Mouse (Mus musculus) right cerebral cortex, adult 18-20 months (tissue): ENCODE measurements around the gene Wipi2.

Source experiments
- DNase-seq: peaks from one replicate; pipeline ENCODE4 v3.0.0; 2022; ENCODE audit warnings: mixed read lengths

The Wipi2 gene

GRCm38 (mm10) chr5:142637823-142638222 lies 10.3 kb downstream of the Wipi2 start:
- DNase-seq = no peak

GRCm38 (mm10) chr5:142640088-142640487 lies 12.6 kb downstream of the Wipi2 start:
- DNase-seq = no peak

GRCm38 (mm10) chr5:142641331-142642051 lies 14.0 kb downstream of the Wipi2 start:
- DNase-seq = no peak

- no peak for DNase-seq
These were observed 20.7 kb downstream of the Wipi2 start for GRCm38 (mm10) chr5:142648162-142648561.

- no peak for DNase-seq
These were observed 22.1 kb downstream of the Wipi2 start for GRCm38 (mm10) chr5:142649460-142650050.

GRCm38 (mm10) chr5:142650390-142650789 lies 22.9 kb downstream of the Wipi2 start:
- no peak for DNase-seq

GRCm38 (mm10) chr5:142650794-142651497 lies 23.4 kb downstream of the Wipi2 start:
- no peak for DNase-seq

GRCm38 (mm10) chr5:142652266-142652665 lies 24.8 kb downstream of the Wipi2 start:
- no peak for DNase-seq

GRCm38 (mm10) chr5:142660656-142661434 lies 33.3 kb downstream of the Wipi2 start:
- DNase-seq = no peak

- DNase-seq = no peak
These were observed 40.4 kb downstream of the Wipi2 start for GRCm38 (mm10) chr5:142667921-142668320.

GRCm38 (mm10) chr5:142668556-142669263 lies 41.2 kb downstream of the Wipi2 start:
- no peak for DNase-seq

- peak; percentile 39 for DNase-seq
These were observed 42.2 kb downstream of the Wipi2 start for GRCm38 (mm10) chr5:142669726-142670125.

GRCm38 (mm10) chr5:142673082-142673481 lies 45.6 kb downstream of the Wipi2 start:
- no peak for DNase-seq

- no peak for DNase-seq
These were observed 50.7 kb downstream of the Wipi2 start for GRCm38 (mm10) chr5:142678141-142678571.

GRCm38 (mm10) chr5:142679065-142679464 lies 51.6 kb downstream of the Wipi2 start:
- DNase-seq = no peak

GRCm38 (mm10) chr5:142681911-142682310 lies 54.4 kb downstream of the Wipi2 start:
- DNase-seq = no peak

- DNase-seq = peak; percentile 29
These were observed 55.0 kb downstream of the Wipi2 start for GRCm38 (mm10) chr5:142682529-142682928.

GRCm38 (mm10) chr5:142688866-142689265 lies 61.4 kb downstream of the Wipi2 start:
- no peak for DNase-seq

GRCm38 (mm10) chr5:142690343-142690742 lies 62.8 kb downstream of the Wipi2 start:
- no peak for DNase-seq

GRCm38 (mm10) chr5:142692248-142692647 lies 64.8 kb downstream of the Wipi2 start, which contains the start of gene Slc29a4:
Gene Slc29a4, plus strand, starts transcription at chr5:142692512.
- peak; percentile 85 for DNase-seq

- no peak for DNase-seq
These were observed 65.7 kb downstream of the Wipi2 start for GRCm38 (mm10) chr5:142692971-142693737.
